Mouse (Mus musculus): ENCODE measurements around the gene Rabgap1l. TPM values are rescaled to one million over a fixed set of nuclear protein-coding genes. Genes with fewer than 3 reads are reported as not detected.

Rabgap1l gene
- total and polyA plus RNA-seq, 3 experiments, result 12.9 to 325 (median 302) TPM

GRCm38 (mm10) chr1:160281337-160282084, 511.5 kb downstream of the Rabgap1l start:
- Histone ChIP-seq H3K4me1 (ENCODE audit: insufficient read depth, low read depth, low read length) (peaks cover 32% of the 10 kb centered on the region), H3K9me3 (replicated peaks) (no peaks in the 10 kb centered on the region), H3K4me3 (ENCODE audit: low read depth, low read length) (no peak overlapping the region), H3K36me3 (replicated peaks) (peaks cover 16% of the 10 kb centered on the region), H3K27me3 (ENCODE audit: insufficient read depth, low read length) (no peaks in the 10 kb centered on the region)
- ATAC-seq (ENCODE audit: extremely low read depth, insufficient number of reproducible peaks, low FRiP score, poor library complexity, severe bottlenecking) (no peak), DNase-seq (ENCODE audit: low spot score) (no peak)
- TF ChIP-seq TAL1 (conservative IDR thresholded peaks at IDR 0.05; ENCODE audit: low read depth, low read length) (no peak), GATA1 (IDR thresholded peaks at IDR 0.05; ENCODE audit: borderline replicate concordance, low read length) (no peak), POLR2AphosphoS5 (IDR thresholded peaks at IDR 0.05; ENCODE audit: insufficient replicate concordance, low read depth, low read length) (no peak), CTCF (IDR thresholded peaks at IDR 0.05; ENCODE audit: low read depth, low read length) (no peak), GATA2 (IDR thresholded peaks at IDR 0.05; ENCODE audit: borderline replicate concordance, low read depth, low read length) (no peak)

GRCm38 (mm10) chr1:160280603-160281002, 512.4 kb downstream of the Rabgap1l start:
- peak; percentile 94 for ATAC-seq (ENCODE audit: extremely low read depth, insufficient number of reproducible peaks, low FRiP score, poor library complexity, severe bottlenecking)
- TF ChIP-seq TAL1 (conservative IDR thresholded peaks at IDR 0.05; ENCODE audit: low read depth, low read length) (no peak), POLR2AphosphoS5 (IDR thresholded peaks at IDR 0.05; ENCODE audit: insufficient replicate concordance, low read depth, low read length) (no peak), CTCF (IDR thresholded peaks at IDR 0.05; ENCODE audit: low read depth, low read length) (no peak), GATA1 (IDR thresholded peaks at IDR 0.05; ENCODE audit: borderline replicate concordance, low read length) (no peak)
- peaks cover 16% of the 10 kb centered on the region for H3K36me3 ChIP-seq (replicated peaks)
- H3K27me3 ChIP-seq (ENCODE audit: insufficient read depth, low read length), result no peaks in the 10 kb centered on the region
- H3K9me3 ChIP-seq (replicated peaks), result no peaks in the 10 kb centered on the region
- peak; percentile 37 for DNase-seq (ENCODE audit: low spot score)
- no peak overlapping the region for H3K4me3 ChIP-seq (ENCODE audit: low read depth, low read length)
- peaks cover 29% of the 10 kb centered on the region for H3K4me1 ChIP-seq (ENCODE audit: insufficient read depth, low read depth, low read length)

GRCm38 (mm10) chr1:160277940-160278682, 514.9 kb downstream of the Rabgap1l start:
- H3K4me1 ChIP-seq (ENCODE audit: insufficient read depth, low read depth, low read length), result peaks cover 33% of the 10 kb centered on the region
- peaks cover 12% of the 10 kb centered on the region for H3K36me3 ChIP-seq (replicated peaks)
- DNase-seq (ENCODE audit: low spot score) (no peak), ATAC-seq (ENCODE audit: extremely low read depth, insufficient number of reproducible peaks, low FRiP score, poor library complexity, severe bottlenecking) (no peak)
- no peaks in the 10 kb centered on the region for H3K27me3 ChIP-seq (ENCODE audit: insufficient read depth, low read length)
- TF ChIP-seq TAL1 (conservative IDR thresholded peaks at IDR 0.05; ENCODE audit: low read depth, low read length), result no peak
- TF ChIP-seq POLR2AphosphoS5 (IDR thresholded peaks at IDR 0.05; ENCODE audit: insufficient replicate concordance, low read depth, low read length), result no peak
- no peak for TF ChIP-seq GATA1 (IDR thresholded peaks at IDR 0.05; ENCODE audit: borderline replicate concordance, low read length)
- TF ChIP-seq CTCF (IDR thresholded peaks at IDR 0.05; ENCODE audit: low read depth, low read length), result no peak
- TF ChIP-seq GATA2 (IDR thresholded peaks at IDR 0.05; ENCODE audit: borderline replicate concordance, low read depth, low read length), result no peak
- H3K9me3 ChIP-seq (replicated peaks), result no peaks in the 10 kb centered on the region
- H3K4me3 ChIP-seq (ENCODE audit: low read depth, low read length), result no peak overlapping the region

- no peak for ATAC-seq (ENCODE audit: extremely low read depth, insufficient number of reproducible peaks, low FRiP score, poor library complexity, severe bottlenecking)
- no peak for DNase-seq (ENCODE audit: low spot score)
- TF ChIP-seq GATA2 (IDR thresholded peaks at IDR 0.05; ENCODE audit: borderline replicate concordance, low read depth, low read length) (no peak), CTCF (IDR thresholded peaks at IDR 0.05; ENCODE audit: low read depth, low read length) (no peak), TAL1 (conservative IDR thresholded peaks at IDR 0.05; ENCODE audit: low read depth, low read length) (no peak), POLR2AphosphoS5 (IDR thresholded peaks at IDR 0.05; ENCODE audit: insufficient replicate concordance, low read depth, low read length) (no peak), GATA1 (IDR thresholded peaks at IDR 0.05; ENCODE audit: borderline replicate concordance, low read length) (no peak)
- no peaks in the 10 kb centered on the region for H3K9me3 ChIP-seq (replicated peaks)
- H3K4me3 ChIP-seq (ENCODE audit: low read depth, low read length), result no peak overlapping the region
- no peaks in the 10 kb centered on the region for H3K27me3 ChIP-seq (ENCODE audit: insufficient read depth, low read length)
- H3K36me3 ChIP-seq (replicated peaks), result peaks cover 10% of the 10 kb centered on the region
- peaks cover 19% of the 10 kb centered on the region for H3K4me1 ChIP-seq (ENCODE audit: insufficient read depth, low read depth, low read length)
These were observed 517.8 kb downstream of the Rabgap1l start for GRCm38 (mm10) chr1:160275248-160275647.

GRCm38 (mm10) chr1:160273133-160273743, 519.8 kb downstream of the Rabgap1l start:
- DNase-seq (ENCODE audit: low spot score), result no peak
- Histone ChIP-seq H3K4me3 (ENCODE audit: low read depth, low read length) (no peak overlapping the region), H3K9me3 (replicated peaks) (no peaks in the 10 kb centered on the region), H3K36me3 (replicated peaks) (peaks cover 3% of the 10 kb centered on the region), H3K4me1 (ENCODE audit: insufficient read depth, low read depth, low read length) (peaks cover 24% of the 10 kb centered on the region; the same call in 1 of the 2 replicates), H3K27me3 (ENCODE audit: insufficient read depth, low read length) (no peaks in the 10 kb centered on the region)
- TF ChIP-seq GATA1 (IDR thresholded peaks at IDR 0.05; ENCODE audit: borderline replicate concordance, low read length) (no peak), POLR2AphosphoS5 (IDR thresholded peaks at IDR 0.05; ENCODE audit: insufficient replicate concordance, low read depth, low read length) (no peak), GATA2 (IDR thresholded peaks at IDR 0.05; ENCODE audit: borderline replicate concordance, low read depth, low read length) (no peak), TAL1 (conservative IDR thresholded peaks at IDR 0.05; ENCODE audit: low read depth, low read length) (no peak), CTCF (IDR thresholded peaks at IDR 0.05; ENCODE audit: low read depth, low read length) (no peak)
- no peak for ATAC-seq (ENCODE audit: extremely low read depth, insufficient number of reproducible peaks, low FRiP score, poor library complexity, severe bottlenecking)

Data from G1E (cell line).